Mouse (Mus musculus) MEL (cell line): ENCODE measurements around the gene 1700042G07Rik. TPM values are rescaled to one million over a fixed set of nuclear protein-coding genes. Genes with fewer than 3 reads are reported as not detected.

Source experiments
- DNase-seq: peaks from one replicate; pipeline ENCODE4 v3.0.0; 2011; ENCODE audit warnings: low read depth, low spot score
- H3K27ac ChIP-seq: 2 replicates; pipeline ENCODE4 v1.5.1; 2012; ENCODE audit warnings: low read depth, mild to moderate bottlenecking, control low read depth, low read length, moderate library complexity; ENCODE audit not compliant: control insufficient read depth
- H3K27me3 ChIP-seq, 2 experiments: fragments of 150-350 bp in 1 of 2; sonication (generic) in 1 of 2; 2 replicates each; pipeline ENCODE4 v1.6.1; 2012; ENCODE audit warnings: low read length in 2 of 2, mild to moderate bottlenecking in 2 of 2, improper control_type of control experiment in 1 of 2, moderate library complexity in 1 of 2; ENCODE audit not compliant: insufficient read depth in 2 of 2, control insufficient read depth in 1 of 2
- H3K36me3 ChIP-seq, 2 experiments: 2 replicates each; pipeline ENCODE4 v1.6.1; 2012 to 2014; ENCODE audit warnings: low read length in 2 of 2, improper control_type of control experiment in 1 of 2, inconsistent platforms in 1 of 2, mild to moderate bottlenecking in 1 of 2; ENCODE audit not compliant: insufficient read depth in 2 of 2, control insufficient read depth in 1 of 2
- H3K4me1 ChIP-seq, 2 experiments: fragments of 150-350 bp in 1 of 2; sonication (generic) in 1 of 2; 2 replicates each; pipeline ENCODE4 v1.6.1; 2012; ENCODE audit warnings: low read length in 2 of 2, improper control_type of control experiment in 1 of 2, mild to moderate bottlenecking in 1 of 2; ENCODE audit not compliant: insufficient read depth in 2 of 2, control insufficient read depth in 1 of 2
- H3K4me3 ChIP-seq, 2 experiments: fragments of 150-350 bp in 1 of 2; sonication (generic) in 1 of 2; 2 replicates each; pipeline ENCODE4 v1.5.1; 2012; ENCODE audit warnings: low read depth in 2 of 2, low read length in 2 of 2, mild to moderate bottlenecking in 2 of 2, moderate library complexity in 2 of 2, control low read depth in 1 of 2, improper control_type of control experiment in 1 of 2; ENCODE audit not compliant: control insufficient read depth in 1 of 2, insufficient read depth in 1 of 2
- H3K79me2 ChIP-seq: 2 replicates; pipeline ENCODE4 v1.6.1; 2012; ENCODE audit warnings: mild to moderate bottlenecking, low read length, moderate library complexity; ENCODE audit not compliant: control insufficient read depth, poor library complexity, insufficient read depth
- H3K9ac ChIP-seq: 2 replicates; pipeline ENCODE4 v1.6.1; 2012; ENCODE audit warnings: low read depth, mild to moderate bottlenecking, control low read depth, low read length, moderate library complexity; ENCODE audit not compliant: control insufficient read depth, poor library complexity, severe bottlenecking
- H3K9me3 ChIP-seq: fragments of 150-350 bp; sonication (generic); replicated peaks from 2 replicates; pipeline ENCODE4 v1.6.1; 2012; ENCODE audit warnings: mild to moderate bottlenecking, low read length, improper control_type of control experiment, moderate library complexity; ENCODE audit not compliant: insufficient read depth
- BHLHE40 ChIP-seq: IDR thresholded peaks from 2 replicates; pipeline ENCODE4 v1.6.1; 2012; ENCODE audit warnings: low read depth, mild to moderate bottlenecking, inconsistent platforms, low read length, improper control_type of control experiment, borderline replicate concordance
- E2F4 ChIP-seq: IDR thresholded peaks from 2 replicates; pipeline ENCODE4 v1.6.1; 2011; ENCODE audit warnings: low read depth, low read length, improper control_type of control experiment, borderline replicate concordance
- EP300 ChIP-seq, 2 experiments: IDR thresholded peaks; 2 replicates each; pipeline ENCODE4 v1.6.1; 2011; ENCODE audit warnings: improper control_type of control experiment in 2 of 2, low read length in 2 of 2, low read depth in 1 of 2, mild to moderate bottlenecking in 1 of 2
- ETS1 ChIP-seq: IDR thresholded peaks from 2 replicates; pipeline ENCODE4 v1.6.1; 2012; ENCODE audit warnings: low read depth, mild to moderate bottlenecking, inconsistent platforms, low read length, improper control_type of control experiment, moderate library complexity
- GATA1 ChIP-seq: IDR thresholded peaks from 2 replicates; pipeline ENCODE4 v1.6.1; 2011; ENCODE audit warnings: low read depth, low read length, improper control_type of control experiment
- HCFC1 ChIP-seq: IDR thresholded peaks from 2 replicates; pipeline ENCODE4 v1.6.1; 2012; ENCODE audit warnings: low read depth, mild to moderate bottlenecking, inconsistent platforms, low read length, improper control_type of control experiment, moderate library complexity
- JUND ChIP-seq: IDR thresholded peaks from 2 replicates; pipeline ENCODE4 v1.6.1; 2011; ENCODE audit warnings: low read depth, mild to moderate bottlenecking, improper control_type of control experiment, low read length
- MAFK ChIP-seq: IDR thresholded peaks from 2 replicates; pipeline ENCODE4 v1.6.1; 2011; ENCODE audit warnings: low read depth, mild to moderate bottlenecking, low read length, improper control_type of control experiment, borderline replicate concordance
- NELFE ChIP-seq: IDR thresholded peaks from 2 replicates; pipeline ENCODE4 v1.6.1; 2011; ENCODE audit warnings: low read depth, low read length, improper control_type of control experiment
- POLR2AphosphoS2 ChIP-seq: IDR thresholded peaks from 2 replicates; pipeline ENCODE4 v1.6.1; 2011; ENCODE audit warnings: low read length, improper control_type of control experiment
- POLR2AphosphoS5 ChIP-seq: IDR thresholded peaks from 2 replicates; pipeline ENCODE4 v1.6.1; 2012; ENCODE audit warnings: low read depth, borderline replicate concordance, mild to moderate bottlenecking, inconsistent platforms, low read length, moderate library complexity, mixed read lengths
- RAD21 ChIP-seq: IDR thresholded peaks from 2 replicates; pipeline ENCODE4 v1.6.1; 2011; ENCODE audit warnings: mild to moderate bottlenecking, low read depth, low read length, improper control_type of control experiment
- RCOR1 ChIP-seq: IDR thresholded peaks from 2 replicates; pipeline ENCODE4 v1.6.1; 2012; ENCODE audit warnings: low read depth, mild to moderate bottlenecking, inconsistent platforms, low read length, improper control_type of control experiment
- SIN3A ChIP-seq: IDR thresholded peaks from 2 replicates; pipeline ENCODE4 v1.6.1; 2012; ENCODE audit warnings: low read length, improper control_type of control experiment, inconsistent platforms
- SMC3 ChIP-seq: IDR thresholded peaks from 2 replicates; pipeline ENCODE4 v1.6.1; 2011; ENCODE audit warnings: low read depth, low read length, improper control_type of control experiment
- TAL1 ChIP-seq: IDR thresholded peaks from 2 replicates; pipeline ENCODE4 v1.6.1; 2012; ENCODE audit warnings: mild to moderate bottlenecking, inconsistent platforms, low read length, moderate library complexity, mixed read lengths
- TBP ChIP-seq: IDR thresholded peaks from 2 replicates; pipeline ENCODE4 v1.8.0; 2011; ENCODE audit warnings: low read depth, low read length, improper control_type of control experiment
- TCF12 ChIP-seq: IDR thresholded peaks from 2 replicates; pipeline ENCODE4 v1.6.1; 2014; ENCODE audit warnings: low read depth, mild to moderate bottlenecking, inconsistent platforms, low read length, improper control_type of control experiment, moderate library complexity
- USF1 ChIP-seq: IDR thresholded peaks from 2 replicates; pipeline ENCODE4 v1.6.1; 2014; ENCODE audit warnings: low read depth, mild to moderate bottlenecking, inconsistent platforms, low read length, improper control_type of control experiment, moderate library complexity
- ZC3H11A ChIP-seq: IDR thresholded peaks from 2 replicates; pipeline ENCODE4 v1.6.1; 2012; ENCODE audit warnings: low read depth, mild to moderate bottlenecking, inconsistent platforms, low read length, improper control_type of control experiment
- polyA plus RNA-seq, 2 experiments: library from polyadenylated mRNA; stranded (reverse) in 1 of 2; unstranded in 1 of 2; fragments of >175 nt in 1 of 2; fragments of >200 nt in 1 of 2; gene quantifications; 2 replicates each; pipeline versions ENCODE4 v1.2.1 to v1.2.4; 2012; ENCODE audit warnings: low replicate concordance in 2 of 2, low read depth in 1 of 2; ENCODE audit not compliant: insufficient read length in 2 of 2, insufficient read depth in 1 of 2, missing spikeins in 1 of 2
- total RNA-seq: library from RNA; depleted of rRNA; stranded (reverse); fragments of 300-350 nt; gene quantifications from 2 replicates; pipeline ENCODE4 v1.2.3, GENCODE M21; 2012

The 1700042G07Rik gene
- total and polyA plus RNA-seq, 3 experiments: not detected

GRCm38 (mm10) chr4:116142269-116142668 lies 30.9 kb upstream of the 1700042G07Rik start:
- H3K36me3 ChIP-seq: no peaks in the 10 kb centered on the region
- H3K27me3 ChIP-seq: no peaks in the 10 kb centered on the region
- no peaks in the 10 kb centered on the region for H3K9me3 ChIP-seq
- H3K79me2 ChIP-seq: no peaks in the 10 kb centered on the region
- H3K4me3 ChIP-seq: no peak overlapping the region
- H3K4me1 ChIP-seq: 0 out of 4 replicates have a peak, but pooled peaks cover 0 to 3% of the 10 kb centered on the region in 2 experiments
- H3K27ac ChIP-seq: no peak overlapping the region
- H3K9ac ChIP-seq: no peak overlapping the region
- no peak for DNase-seq
- TF ChIP-seq SIN3A: no peak
- TF ChIP-seq POLR2AphosphoS2: no peak
- TF ChIP-seq EP300 (IDR thresholded peaks at IDR 0.05; ENCODE audit: low read depth in 1 of 2, low read length in 2 of 2): no peak

GRCm38 (mm10) chr4:116143317-116143811 lies 29.8 kb upstream of the 1700042G07Rik start:
- DNase-seq: no peak
- Histone ChIP-seq H3K79me2 (no peaks in the 10 kb centered on the region), H3K9me3 (no peaks in the 10 kb centered on the region), H3K4me3 (peak overlapping the region; percentile 54 to 88; a peak in 2 of 4 replicates), H3K27me3 (no peaks in the 10 kb centered on the region), H3K9ac (no peak overlapping the region), H3K27ac (no peak overlapping the region), H3K36me3 (no peaks in the 10 kb centered on the region), H3K4me1 (0 out of 4 replicates have a peak, but pooled peaks cover 0 to 3% of the 10 kb centered on the region in 2 experiments)
- TF ChIP-seq POLR2AphosphoS2 (no peak), NELFE (no peak), ETS1 (no peak), RAD21 (no peak), POLR2AphosphoS5 (no peak), ZC3H11A (no peak), HCFC1 (no peak), BHLHE40 (no peak), TCF12 (no peak), MAFK (no peak), TBP (no peak), USF1 (no peak), TAL1 (no peak), SIN3A (no peak), EP300 (IDR thresholded peaks at IDR 0.05; ENCODE audit: low read depth in 1 of 2, low read length in 2 of 2) (no peak), GATA1 (no peak), SMC3 (no peak), JUND (no peak), E2F4 (no peak), RCOR1 (no peak)
